Mouse (Mus musculus) B cell, adult 2 months (primary cell): ENCODE data around the gene 2210016L21Rik.

Source experiments
- DNase-seq, 2 experiments: peaks; one replicate each; pipeline ENCODE4 v3.0.0; 2022

The 2210016L21Rik gene

GRCm38 (mm10) chr5:114979250-114980121 is 37.5 kb downstream of the 2210016L21Rik start:
- peak; percentile 71 to 80 for DNase-seq

DNA sequence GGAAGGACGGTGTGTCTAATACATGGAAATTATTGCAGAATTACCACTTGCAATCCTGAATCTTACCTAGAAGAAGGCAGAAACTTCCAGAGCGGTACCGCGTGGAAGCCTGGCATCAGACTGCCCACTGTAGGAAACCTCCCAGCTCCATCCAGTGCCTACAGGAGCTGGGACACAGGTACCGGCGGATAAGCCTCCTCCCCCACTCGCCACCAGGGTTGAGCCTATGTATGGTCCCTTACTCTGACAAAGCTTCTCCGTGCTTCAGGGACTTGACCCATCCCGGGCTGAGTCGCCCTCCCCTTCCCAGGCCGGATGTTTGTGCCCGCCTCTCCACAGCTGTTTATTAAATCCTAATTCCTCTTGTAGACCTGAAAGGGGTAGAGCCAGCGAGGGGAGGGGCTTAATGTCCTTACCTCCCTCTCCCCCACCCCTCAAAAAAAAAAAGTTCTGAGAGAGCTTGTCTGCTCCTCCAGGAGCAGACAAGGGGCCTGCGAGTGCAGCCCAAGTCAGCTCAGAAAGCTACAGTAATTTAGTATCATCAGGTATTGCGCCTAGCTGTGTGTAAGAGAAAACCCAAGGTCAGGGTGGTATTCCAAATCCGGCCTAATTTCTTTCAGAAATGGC is 38.3 kb downstream of the 2210016L21Rik start:
- no peak for DNase-seq

- no peak for DNase-seq
Observed at GRCm38 (mm10) chr5:114982001-114982400, 40.0 kb downstream of the 2210016L21Rik start.

DNA sequence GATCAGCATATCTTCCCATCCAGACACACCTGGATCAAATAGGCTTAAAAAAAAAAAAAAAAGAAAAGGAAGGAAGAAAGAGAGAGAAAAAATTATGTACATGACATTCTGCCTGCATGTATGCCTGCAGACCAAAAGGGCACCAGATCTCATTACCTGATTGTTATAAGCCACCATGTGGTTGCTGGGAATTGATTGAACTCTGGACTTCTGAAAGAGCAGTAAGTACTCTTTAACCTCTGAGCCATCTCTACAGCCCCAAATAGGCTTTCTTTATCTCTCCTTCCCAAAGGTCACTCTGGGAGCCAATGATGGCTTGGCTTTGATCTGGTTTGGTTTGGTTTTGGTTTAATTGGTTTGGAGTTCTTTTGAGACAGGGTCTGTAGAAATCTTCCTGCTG is 43.1 kb downstream of the 2210016L21Rik start:
- DNase-seq = no peak

DNA sequence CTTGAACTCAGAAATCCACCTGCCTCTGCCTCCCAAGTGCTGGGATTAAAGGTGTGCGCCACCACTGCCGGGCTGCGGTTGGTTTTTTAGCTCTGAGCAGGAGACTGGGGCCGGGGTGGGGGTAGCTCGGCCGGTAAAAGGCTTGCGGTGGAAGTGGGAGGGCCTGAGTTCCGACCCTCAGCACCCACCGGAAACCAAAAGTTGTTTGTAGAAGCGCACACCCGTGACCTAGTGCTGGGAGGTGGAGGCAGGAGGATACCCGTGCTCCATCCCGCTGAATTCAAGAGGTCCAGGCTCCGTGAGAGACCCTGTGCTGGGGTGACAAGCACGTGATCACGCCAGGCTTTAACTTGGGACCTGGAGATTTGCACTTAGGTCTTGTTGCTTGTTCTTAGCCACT is 54.5 kb downstream of the 2210016L21Rik start:
- no peak for DNase-seq

DNA sequence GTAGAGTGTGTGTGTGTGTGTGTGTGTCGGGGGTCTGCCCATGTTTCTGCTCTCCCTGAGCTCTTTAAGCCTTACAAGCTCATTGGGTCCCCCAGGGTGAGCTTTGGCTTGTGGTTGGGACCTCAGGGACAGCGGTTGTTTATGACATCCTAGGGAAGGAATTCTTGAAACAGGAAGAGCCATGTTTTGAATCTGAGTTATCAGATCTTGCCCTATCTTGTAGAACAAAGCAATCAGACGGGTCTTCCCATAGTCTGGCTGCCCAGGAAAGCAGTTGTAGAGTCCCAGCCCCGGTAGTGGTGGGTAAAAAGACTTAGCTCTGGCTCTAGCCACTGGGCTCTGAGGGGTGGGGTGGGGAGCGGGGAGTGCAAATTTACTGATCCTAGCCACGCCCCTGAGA is 55.4 kb downstream of the 2210016L21Rik start:
- no peak for DNase-seq
